Mouse (Mus musculus) limb, embryonic 15.5 days (tissue): ENCODE results near the gene H2-M10.2. TPM values are rescaled to one million over a fixed set of nuclear protein-coding genes. Genes with fewer than 3 reads are reported as not detected.
"Not testable (repeated sequence)": the region's sequence is repeated elsewhere in the genome, so short reads cannot be mapped to it uniquely, and the experiment has no call there.

ENCODE experiments used
- ATAC-seq: fragments of 200-750 bp; cut with Nextera tagmentation; 2 replicates; pipeline ENCODE4 v1.8.0; 2017; ENCODE audit warnings: low read depth, moderate TSS enrichment; ENCODE audit not compliant: insufficient number of reproducible peaks, low FRiP score, low TSS enrichment
- H3K27ac ChIP-seq: fragments of 300-500 bp; sonication (generic); 2 replicates; pipeline ENCODE4 v1.5.1; 2015; ENCODE audit warnings: moderate library complexity, mild to moderate bottlenecking, inconsistent platforms
- H3K27me3 ChIP-seq: fragments of 300-500 bp; sonication (generic); 2 replicates; pipeline ENCODE4 v1.6.1; 2015; ENCODE audit warnings: inconsistent platforms
- H3K36me3 ChIP-seq: fragments of 300-500 bp; sonication (generic); 2 replicates; pipeline ENCODE4 v1.6.1; 2015; ENCODE audit warnings: inconsistent platforms
- H3K4me1 ChIP-seq: fragments of 300-500 bp; sonication (generic); 2 replicates; pipeline ENCODE4 v1.6.1; 2015; ENCODE audit warnings: inconsistent platforms
- H3K4me2 ChIP-seq: fragments of 300-500 bp; sonication (generic); 2 replicates; pipeline ENCODE4 v1.6.1; 2015; ENCODE audit warnings: mild to moderate bottlenecking, inconsistent platforms
- H3K4me3 ChIP-seq: fragments of 300-500 bp; sonication (generic); 2 replicates; pipeline ENCODE4 v1.5.1; 2015; ENCODE audit warnings: mild to moderate bottlenecking, inconsistent platforms
- H3K9ac ChIP-seq: fragments of 300-500 bp; sonication (generic); 2 replicates; pipeline ENCODE4 v1.6.1; 2015; ENCODE audit warnings: inconsistent platforms
- H3K9me3 ChIP-seq: fragments of 300-500 bp; sonication (generic); 2 replicates; pipeline ENCODE4 v1.6.1; 2016; ENCODE audit warnings: inconsistent platforms
- WGBS: fragments of 180-500 bp; shearing (Covaris S2); methylation state at CpG from one replicate; pipeline ENCODE4 v1.1.7; 2015; 5-methylcytosine and 5-hydroxymethylcytosine counted together
- polyA plus RNA-seq: library from polyadenylated mRNA; unstranded; fragments of >200 nt; fragmentation: Nextera tagmentation; extraction: Ambion mirVana; gene quantifications from 2 replicates; pipeline ENCODE4 v1.2.1, GENCODE M21; 2015

Gene H2-M10.2
- polyA plus RNA-seq, 1 experiment from 2014 or later, result not detected

- Histone ChIP-seq H3K27ac (no peak overlapping the region), H3K9ac (no peak overlapping the region), H3K36me3 (no peaks in the 10 kb centered on the region), H3K27me3 (peaks cover 17% of the 10 kb centered on the region), H3K9me3 (no peaks in the 10 kb centered on the region), H3K4me2 (no peak overlapping the region), H3K4me1 (peaks cover 4% of the 10 kb centered on the region), H3K4me3 (no peak overlapping the region)
- ATAC-seq, result no peak
- 84% methylated on average over 2 of the region's 2 CpGs for WGBS
Observed at GRCm38 (mm10) chr17:36245741-36246140, 40.5 kb downstream of the H2-M10.2 start.

DNA sequence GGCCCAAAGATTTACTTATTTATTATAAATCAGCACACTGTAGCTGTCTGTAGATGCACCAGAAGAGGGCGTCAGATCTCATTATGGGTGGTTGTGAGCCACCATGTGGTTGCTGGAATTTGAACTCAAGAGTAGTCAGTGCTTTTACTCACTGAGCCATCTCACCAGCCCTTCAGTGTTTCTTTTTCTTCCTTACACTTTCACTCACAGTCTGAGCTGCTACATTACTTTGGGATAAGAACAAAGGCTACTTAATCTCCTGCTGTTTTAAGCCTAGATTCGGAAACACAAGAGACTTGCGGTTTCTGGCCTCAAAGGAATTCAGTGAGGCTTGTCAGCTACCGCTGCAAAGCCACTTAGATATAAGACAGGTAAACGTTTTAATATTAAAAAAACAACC, 42.3 kb downstream of the H2-M10.2 start:
- Histone ChIP-seq H3K36me3 (no peaks in the 10 kb centered on the region), H3K4me2 (no peak overlapping the region), H3K4me1 (peaks cover 6% of the 10 kb centered on the region), H3K4me3 (no peak overlapping the region), H3K27me3 (peaks cover 7% of the 10 kb centered on the region), H3K9me3 (no peaks in the 10 kb centered on the region), H3K9ac (no peak overlapping the region), H3K27ac (no peak overlapping the region)
- ATAC-seq, result no peak
- 44% methylated on average over 5 of the region's 5 CpGs for WGBS

GRCm38 (mm10) chr17:36240637-36241213, 45.6 kb downstream of the H2-M10.2 start:
- no peak overlapping the region for H3K4me3 ChIP-seq
- H3K9me3 ChIP-seq, result no peaks in the 10 kb centered on the region
- H3K36me3 ChIP-seq, result no peaks in the 10 kb centered on the region
- H3K4me2 ChIP-seq, result no peak overlapping the region
- no peak for ATAC-seq
- peaks cover 13% of the 10 kb centered on the region for H3K4me1 ChIP-seq
- 3% methylated on average over 5 of the region's 5 CpGs for WGBS
- no peak overlapping the region for H3K9ac ChIP-seq
- no peak overlapping the region for H3K27ac ChIP-seq
- H3K27me3 ChIP-seq, result peaks cover 27% of the 10 kb centered on the region

DNA sequence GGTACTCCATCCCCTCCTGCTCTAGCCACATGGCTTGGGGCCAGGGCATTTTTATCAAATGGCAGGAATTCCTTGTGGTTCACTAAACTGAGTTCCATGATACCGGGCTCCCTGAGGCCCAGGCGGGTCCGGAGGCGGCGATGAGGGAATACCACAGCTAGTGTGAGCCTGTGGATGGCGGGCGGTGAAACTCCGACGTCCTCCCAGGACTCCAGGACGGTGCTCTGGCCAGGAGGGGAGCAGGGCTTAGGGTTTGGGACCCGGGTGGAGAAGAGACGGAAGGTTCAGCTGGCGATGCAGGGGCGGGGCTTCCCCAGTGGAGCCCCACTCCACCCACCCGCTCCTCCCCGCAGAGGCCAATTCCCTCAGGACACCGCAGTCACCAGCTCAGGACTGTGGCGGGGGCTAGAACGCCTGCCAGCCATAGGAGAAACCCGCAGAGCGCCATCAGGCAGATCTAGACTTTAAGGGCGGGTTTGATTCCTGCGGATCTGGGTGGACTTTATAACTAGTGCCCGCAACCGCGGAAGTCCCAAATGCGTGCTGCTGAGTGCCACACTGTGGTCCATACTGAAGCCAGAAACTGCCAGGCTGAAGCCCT, 48.9 kb downstream of the H2-M10.2 start:
- peak overlapping the region; percentile 42 for H3K4me2 ChIP-seq
- ATAC-seq, result no peak
- WGBS, result 3% methylated on average over 27 of the region's 27 CpGs

GRCm38 (mm10) chr17:36235300-36235699, 51.0 kb downstream of the H2-M10.2 start:
- peaks cover 50% of the 10 kb centered on the region for H3K27me3 ChIP-seq
- not testable (repeated sequence) for ATAC-seq, H3K36me3 ChIP-seq, H3K4me3 ChIP-seq, H3K27ac ChIP-seq, H3K9ac ChIP-seq, H3K9me3 ChIP-seq, H3K4me2 ChIP-seq, H3K4me1 ChIP-seq
- WGBS, result 12% methylated on average over 9 of the region's 9 CpGs

More for the DNA sequence above, 48.9 kb downstream of the H2-M10.2 start:
- Histone ChIP-seq H3K9ac (no peak overlapping the region), H3K27ac (no peak overlapping the region), H3K27me3 (peaks cover 50% of the 10 kb centered on the region), H3K4me3 (peak overlapping the region; percentile 27), H3K36me3 (no peaks in the 10 kb centered on the region), H3K9me3 (no peaks in the 10 kb centered on the region), H3K4me1 (peaks cover 13% of the 10 kb centered on the region)

Other genes starting within 250 kb of the H2-M10.2 start
- gene H2-T22, start 243.7 kb downstream of the H2-M10.2 start, polyA plus RNA-seq, result 29.0 and 32.3 TPM in 2 replicates
- not detected in 2 replicates for gene Gm6034, start 243.5 kb downstream of the H2-M10.2 start, polyA plus RNA-seq
- not detected in 2 replicates for gene Gm11127, start 228.1 kb downstream of the H2-M10.2 start, polyA plus RNA-seq
- gene Gm19684, start 164.8 kb downstream of the H2-M10.2 start, polyA plus RNA-seq, result not detected in 2 replicates
- gene Gm7030, start 157.1 kb downstream of the H2-M10.2 start, polyA plus RNA-seq, result not detected in 2 replicates
- not detected in 2 replicates for gene Gm8909, start 118.0 kb downstream of the H2-M10.2 start, polyA plus RNA-seq
- not detected in 2 replicates for gene H2-T3, start 96.2 kb downstream of the H2-M10.2 start, polyA plus RNA-seq
- gene Rpp21, start 28.4 kb downstream of the H2-M10.2 start, polyA plus RNA-seq, result 89.3 and 104 TPM in 2 replicates
- gene Trim39, start 14.2 kb downstream of the H2-M10.2 start, polyA plus RNA-seq, result 16.7 and 17.5 TPM in 2 replicates
- not detected in 2 replicates for gene H2-M10.1, start 39.7 kb upstream of the H2-M10.2 start, polyA plus RNA-seq
- not detected in 2 replicates for gene H2-M10.3, start 81.9 kb upstream of the H2-M10.2 start, polyA plus RNA-seq
- not detected in 2 replicates for gene H2-M10.4, start 175.8 kb upstream of the H2-M10.2 start, polyA plus RNA-seq